Mouse (Mus musculus) midbrain, embryonic 14.5 days (tissue): ENCODE measurements at regions not wholly inside any gene's neighbourhood (a gene's known extent, or its start where the extent isn't known, plus 50 kb on each side); places are given as distances from the start of the nearest gene placed in this dataset.
"Not testable (repeated sequence)": the region's sequence is repeated elsewhere in the genome, so short reads cannot be mapped to it uniquely, and the experiment has no call there.

Experiments
- ATAC-seq: fragments of 200-750 bp; cut with Nextera tagmentation; 2 replicates; pipeline ENCODE4 v1.8.0; 2017; ENCODE audit warnings: moderate number of reproducible peaks, moderate library complexity; ENCODE audit not compliant: low FRiP score, low TSS enrichment
- DNase-seq: peaks from one replicate; pipeline ENCODE4 v3.0.0-alpha.2; 2015
- H3K27ac ChIP-seq: fragments of 300-500 bp; sonication (generic); replicated peaks from 2 replicates; pipeline ENCODE4 v1.5.1; 2014; ENCODE audit warnings: mild to moderate bottlenecking, low read depth, low read length, moderate library complexity
- H3K27me3 ChIP-seq: fragments of 300-500 bp; sonication (generic); 2 replicates; pipeline ENCODE4 v1.6.1; 2014; ENCODE audit warnings: low read length, control low read depth, mixed read lengths; ENCODE audit not compliant: control insufficient read depth, insufficient read depth
- H3K36me3 ChIP-seq: fragments of 300-500 bp; sonication (generic); 2 replicates; pipeline ENCODE4 v1.6.1; 2014; ENCODE audit warnings: low read length, control low read depth; ENCODE audit not compliant: control insufficient read depth, insufficient read depth
- H3K4me1 ChIP-seq: fragments of 300-500 bp; sonication (generic); 2 replicates; pipeline ENCODE4 v1.6.1; 2014; ENCODE audit warnings: mild to moderate bottlenecking, antibody characterized with exemption, low read length, control low read depth; ENCODE audit not compliant: control insufficient read depth, insufficient read depth
- H3K4me2 ChIP-seq: fragments of 300-500 bp; sonication (generic); 2 replicates; pipeline ENCODE4 v1.6.1; 2014; ENCODE audit warnings: mild to moderate bottlenecking, low read length, moderate library complexity
- H3K4me3 ChIP-seq: fragments of 300-500 bp; sonication (generic); replicated peaks from 2 replicates; pipeline ENCODE4 v1.5.1; 2014; ENCODE audit warnings: low read depth, low read length
- H3K9ac ChIP-seq: fragments of 300-500 bp; sonication (generic); replicated peaks from 2 replicates; pipeline ENCODE4 v1.6.1; 2014; ENCODE audit warnings: mild to moderate bottlenecking, low read length, moderate library complexity
- H3K9me3 ChIP-seq: fragments of 300-500 bp; sonication (generic); 2 replicates; pipeline ENCODE4 v1.6.1; 2016; ENCODE audit warnings: low read length, control low read depth, mixed read lengths; ENCODE audit not compliant: control insufficient read depth
- WGBS: fragments of 180-500 bp; shearing (Covaris S2); extraction: QIAGEN DNeasy Blood & Tissue Kit; methylation state at CpG from one replicate; pipeline ENCODE4 v1.1.7; 2014; 5-methylcytosine and 5-hydroxymethylcytosine counted together

GRCm38 (mm10) chr10:84285832-84286506 is 154.4 kb downstream of the Nuak1 start:
- Histone ChIP-seq H3K27ac (no peak overlapping the region), H3K4me3 (no peak overlapping the region), H3K9me3 (no peaks in the 10 kb centered on the region), H3K27me3 (no peaks in the 10 kb centered on the region), H3K4me1 (no peaks in the 10 kb centered on the region), H3K9ac (no peak overlapping the region), H3K4me2 (no peak overlapping the region), H3K36me3 (no peaks in the 10 kb centered on the region)
- ATAC-seq: no peak
- WGBS: 46% methylated on average over 6 of the region's 6 CpGs
- DNase-seq: peak; percentile 3

- Histone ChIP-seq H3K9me3 (no peaks in the 10 kb centered on the region), H3K4me1 (no peaks in the 10 kb centered on the region), H3K9ac (no peak overlapping the region), H3K4me3 (no peak overlapping the region), H3K27ac (no peak overlapping the region), H3K4me2 (no peak overlapping the region), H3K36me3 (no peaks in the 10 kb centered on the region), H3K27me3 (no peaks in the 10 kb centered on the region)
- WGBS: 96% methylated on average over 4 of the region's 4 CpGs
- ATAC-seq (no peak), DNase-seq (no peak)
Observed at GRCm38 (mm10) chr10:84294422-84294821, 146.0 kb downstream of the Nuak1 start.

- 77% methylated on average over 3 of the region's 3 CpGs for WGBS
Observed at GRCm38 (mm10) chr10:84296168-84296567, 144.2 kb downstream of the Nuak1 start.

GRCm38 (mm10) chr10:84301561-84301960 is 138.8 kb downstream of the Nuak1 start:
- 78% methylated on average over 2 of the region's 2 CpGs for WGBS
- H3K4me2 ChIP-seq: no peak overlapping the region
- no peak for ATAC-seq
- H3K27ac ChIP-seq: no peak overlapping the region
- no peaks in the 10 kb centered on the region for H3K9me3 ChIP-seq
- no peak overlapping the region for H3K9ac ChIP-seq
- no peaks in the 10 kb centered on the region for H3K4me1 ChIP-seq
- no peaks in the 10 kb centered on the region for H3K27me3 ChIP-seq
- no peak for DNase-seq
- H3K4me3 ChIP-seq: no peak overlapping the region
- H3K36me3 ChIP-seq: no peaks in the 10 kb centered on the region

More at GRCm38 (mm10) chr10:84296168-84296567, 144.2 kb downstream of the Nuak1 start:
- Histone ChIP-seq H3K4me3 (no peak overlapping the region), H3K4me1 (no peaks in the 10 kb centered on the region), H3K9ac (no peak overlapping the region), H3K4me2 (no peak overlapping the region), H3K36me3 (no peaks in the 10 kb centered on the region), H3K9me3 (no peaks in the 10 kb centered on the region), H3K27ac (no peak overlapping the region), H3K27me3 (no peaks in the 10 kb centered on the region)
- DNase-seq: no peak
- ATAC-seq: no peak

- Histone ChIP-seq H3K27ac (no peak overlapping the region), H3K4me3 (no peak overlapping the region), H3K36me3 (no peaks in the 10 kb centered on the region), H3K9me3 (no peaks in the 10 kb centered on the region), H3K27me3 (no peaks in the 10 kb centered on the region), H3K4me1 (no peaks in the 10 kb centered on the region), H3K9ac (no peak overlapping the region), H3K4me2 (no peak overlapping the region)
- DNase-seq (no peak), ATAC-seq (no peak)
- 81% methylated on average over 7 of the region's 7 CpGs for WGBS
Observed at GRCm38 (mm10) chr10:84302821-84303520, 137.4 kb downstream of the Nuak1 start.

- not testable (repeated sequence) for H3K36me3 ChIP-seq, H3K4me2 ChIP-seq, DNase-seq, ATAC-seq, H3K9me3 ChIP-seq, H3K4me3 ChIP-seq, H3K27me3 ChIP-seq, H3K27ac ChIP-seq, H3K9ac ChIP-seq, H3K4me1 ChIP-seq
- 93% methylated on average over 17 of the region's 17 CpGs for WGBS
Observed at GRCm38 (mm10) chr10:84308746-84309145, 131.7 kb downstream of the Nuak1 start.

GRCm38 (mm10) chr10:84310653-84311052 is 129.7 kb downstream of the Nuak1 start:
- Histone ChIP-seq H3K4me3 (no peak overlapping the region), H3K4me2 (no peak overlapping the region), H3K4me1 (no peaks in the 10 kb centered on the region), H3K27me3 (no peaks in the 10 kb centered on the region), H3K9me3 (no peaks in the 10 kb centered on the region), H3K9ac (no peak overlapping the region), H3K27ac (no peak overlapping the region), H3K36me3 (no peaks in the 10 kb centered on the region)
- WGBS: 95% methylated on average over 5 of the region's 5 CpGs
- ATAC-seq (no peak), DNase-seq (no peak)

- no peak for DNase-seq
- WGBS: 39% methylated on average over 7 of the region's 7 CpGs
- no peaks in the 10 kb centered on the region for H3K4me1 ChIP-seq
- H3K27ac ChIP-seq: no peak overlapping the region
- no peak overlapping the region for H3K9ac ChIP-seq
- no peaks in the 10 kb centered on the region for H3K36me3 ChIP-seq
- no peak overlapping the region for H3K4me3 ChIP-seq
- H3K9me3 ChIP-seq: no peaks in the 10 kb centered on the region
- H3K27me3 ChIP-seq: no peaks in the 10 kb centered on the region
- H3K4me2 ChIP-seq: no peak overlapping the region
- no peak for ATAC-seq
Observed at GRCm38 (mm10) chr10:84312656-84313055, 127.7 kb downstream of the Nuak1 start.

- Histone ChIP-seq H3K4me1 (no peaks in the 10 kb centered on the region), H3K9me3 (no peaks in the 10 kb centered on the region), H3K9ac (no peak overlapping the region), H3K4me3 (no peak overlapping the region), H3K36me3 (no peaks in the 10 kb centered on the region), H3K27ac (no peak overlapping the region), H3K27me3 (no peaks in the 10 kb centered on the region), H3K4me2 (no peak overlapping the region)
- no peak for DNase-seq
- no peak for ATAC-seq
- WGBS: 100% methylated on average over 1 of the region's 1 CpGs
Observed at GRCm38 (mm10) chr10:84316857-84317256, 123.5 kb downstream of the Nuak1 start.
